Comparison of ENCODE assay signal across 8 mouse cellular contexts in genomic region chr13:68581086-68581740, GRCm38 (mm10). TPM values are rescaled to one million over a fixed set of nuclear protein-coding genes. Genes with fewer than 3 reads are reported as not detected.
DNase-seq lines count a peak whose midpoint lies in the region; ATAC-seq and TF ChIP-seq lines count a peak whose summit lies in the region.

No protein-coding gene starts in this region.

- peaks cover 49% of the 10 kb centered on the region for H3K36me3 ChIP-seq in lung, embryonic 14.5 days (ENCODE audit: insufficient read depth)
- peaks cover 33% of the 10 kb centered on the region for H3K36me3 ChIP-seq in hindbrain, embryonic 15.5 days
- peaks cover 10% of the 10 kb centered on the region; the same call in 1 of the 2 replicates for H3K36me3 ChIP-seq in midbrain, embryonic 16.5 days (ENCODE audit: control insufficient read depth, insufficient read depth, low read length)

- H3K27ac ChIP-seq in lung, embryonic 14.5 days (ENCODE audit: low read depth): peak overlapping the region; percentile 82; the same call in 1 of the 2 replicates
- no peak overlapping the region for H3K27ac ChIP-seq in bone marrow, adult 2 months (ENCODE audit: control insufficient read depth, insufficient read depth, low read depth, low read length, poor library complexity)
- H3K27ac ChIP-seq in hindbrain, embryonic 15.5 days (replicated peaks): peak overlapping the region; percentile 86
- H3K27ac ChIP-seq in midbrain, embryonic 16.5 days (ENCODE audit: low read length): peak overlapping the region; percentile 68; the same call in 1 of the 2 replicates

- H3K4me1 ChIP-seq in lung, embryonic 14.5 days (ENCODE audit: insufficient read depth): no peaks in the 10 kb centered on the region; the same call in 1 of the 2 replicates
- H3K4me1 ChIP-seq in bone marrow, adult 2 months (ENCODE audit: control insufficient read depth, insufficient read depth, low read length): no peaks in the 10 kb centered on the region
- H3K4me1 ChIP-seq in hindbrain, embryonic 15.5 days (replicated peaks): peaks cover 25% of the 10 kb centered on the region
- H3K4me1 ChIP-seq in midbrain, embryonic 16.5 days (ENCODE audit: control insufficient read depth, insufficient read depth, low read length): peaks cover 20% of the 10 kb centered on the region

- H3K9ac ChIP-seq in lung, embryonic 14.5 days: peak overlapping the region; percentile 84
- peak overlapping the region; percentile 56 for H3K9ac ChIP-seq in hindbrain, embryonic 15.5 days
- peak overlapping the region; percentile 81 for H3K9ac ChIP-seq in midbrain, embryonic 16.5 days (ENCODE audit: low read depth, low read length)

- H3K4me3 ChIP-seq in lung, embryonic 14.5 days (ENCODE audit: low read depth, low read length): peak overlapping the region; percentile 82
- peak overlapping the region; percentile 94 for H3K4me3 ChIP-seq in bone marrow, adult 2 months (replicated peaks; ENCODE audit: control insufficient read depth, low read depth, low read length)
- H3K4me3 ChIP-seq in hindbrain, embryonic 15.5 days: peak overlapping the region; percentile 88
- H3K4me3 ChIP-seq in midbrain, embryonic 16.5 days (ENCODE audit: low read depth, low read length): peak overlapping the region; percentile 86

- WGBS in lung, embryonic 14.5 days: 23% methylated on average over 14 of the region's 14 CpGs
- 22% methylated on average over 14 of the region's 14 CpGs for WGBS in bone marrow, adult 2 months
- 28% methylated on average over 14 of the region's 14 CpGs for WGBS in hindbrain, embryonic 15.5 days
- WGBS in midbrain, embryonic 16.5 days: 30% methylated on average over 14 of the region's 14 CpGs

- peak; percentile 6; the same call in 1 of the 2 replicates for ATAC-seq in lung, embryonic 14.5 days (ENCODE audit: insufficient read depth)
- peak; percentile 0; the same call in 1 of the 2 replicates for ATAC-seq in hindbrain, embryonic 15.5 days (ENCODE audit: low FRiP score, low read depth)
- 0 out of 2 replicates have a peak, but pooled peaks have one; percentile 0 for ATAC-seq in midbrain, embryonic 16.5 days

- TF ChIP-seq POLR2A in bone marrow, adult 2 months (IDR thresholded peaks at IDR 0.05; ENCODE audit: borderline replicate concordance, control insufficient read depth, low read depth, low read length): no peak

- H3K9me3 ChIP-seq in lung, embryonic 14.5 days (ENCODE audit: low read depth, low read length): no peaks in the 10 kb centered on the region
- no peaks in the 10 kb centered on the region for H3K9me3 ChIP-seq in hindbrain, embryonic 15.5 days
- no peaks in the 10 kb centered on the region for H3K9me3 ChIP-seq in midbrain, embryonic 16.5 days (replicated peaks; ENCODE audit: control insufficient read depth, low read length, poor library complexity, severe bottlenecking)

- no peaks in the 10 kb centered on the region for H3K27me3 ChIP-seq in lung, embryonic 14.5 days (ENCODE audit: insufficient read depth, low read length)
- H3K27me3 ChIP-seq in hindbrain, embryonic 15.5 days: no peaks in the 10 kb centered on the region
- H3K27me3 ChIP-seq in midbrain, embryonic 16.5 days (ENCODE audit: control insufficient read depth, insufficient read depth, low read depth, low read length): no peaks in the 10 kb centered on the region

- peak overlapping the region; percentile 84 for H3K4me2 ChIP-seq in lung, embryonic 14.5 days
- peak overlapping the region; percentile 70 for H3K4me2 ChIP-seq in hindbrain, embryonic 15.5 days
- H3K4me2 ChIP-seq in midbrain, embryonic 16.5 days (ENCODE audit: low read length): peak overlapping the region; percentile 85

- peak; percentile 39; the same call in 1 of the 2 replicates for TF ChIP-seq CTCF in lung, embryonic 14.5 days (IDR thresholded peaks at IDR 0.05; ENCODE audit: low read depth)
- no peak for TF ChIP-seq CTCF in bone marrow, adult 2 months (IDR thresholded peaks at IDR 0.05; ENCODE audit: control insufficient read depth, insufficient read depth, low read length)

- peak; percentile 22 for DNase-seq in lung, embryonic 14.5 days
- DNase-seq in lung, postnatal 10 days: no peak
- DNase-seq in spleen, postnatal 14 days (ENCODE audit: low spot score in 2 of 2): no peak
- DNase-seq in adrenal gland, adult 18-20 months (ENCODE audit: low spot score in 2 of 2): no peak
- DNase-seq in urinary bladder, postnatal 4 days (ENCODE audit: low spot score in 2 of 2): no peak

RNA-seq across cellular contexts. Expression of gene Mtrr, which starts 0.7 kb away (rescaled TPM):
- 21.6 and 23.8 TPM in 2 replicates for polyA plus RNA-seq in lung, embryonic 14.5 days (2014; fragmentation: Nextera tagmentation; extraction: Ambion mirVana)
- polyA plus RNA-seq in bone marrow, adult 2 months (2011; ENCODE audit: insufficient read depth, insufficient read length, low replicate concordance, missing spikeins): 5.0 and 5.8 TPM in 2 replicates
- 13.2 and 13.8 TPM in 2 replicates for polyA plus RNA-seq in hindbrain, embryonic 15.5 days (2015; fragmentation: Nextera tagmentation; extraction: Ambion mirVana)
- polyA plus RNA-seq in midbrain, embryonic 16.5 days (2015; fragmentation: Nextera tagmentation; extraction: Ambion mirVana): 13.3 and 14.3 TPM in 2 replicates
- 10 to 100 TPM; 14.8 to 15.5 TPM for total RNA-seq in adrenal gland, adult 18-20 months (2021)

RNA-seq across cellular contexts. Expression of gene Fastkd3, which starts 0.8 kb away (rescaled TPM):
- polyA plus RNA-seq in lung, embryonic 14.5 days (2014; fragmentation: Nextera tagmentation; extraction: Ambion mirVana): 39.1 and 41.0 TPM in 2 replicates
- 8.1 and 12.9 TPM in 2 replicates for polyA plus RNA-seq in bone marrow, adult 2 months (2011; ENCODE audit: insufficient read depth, insufficient read length, low replicate concordance, missing spikeins)
- polyA plus RNA-seq in hindbrain, embryonic 15.5 days (2015; fragmentation: Nextera tagmentation; extraction: Ambion mirVana): 20.6 and 23.0 TPM in 2 replicates
- 21.3 and 24.6 TPM in 2 replicates for polyA plus RNA-seq in midbrain, embryonic 16.5 days (2015; fragmentation: Nextera tagmentation; extraction: Ambion mirVana)
- total RNA-seq in adrenal gland, adult 18-20 months (2021): 10 to 100 TPM; 13.3 to 14.9 TPM

RNA-seq across cellular contexts. Expression of gene 1700001L19Rik, which starts 16.0 kb away (rescaled TPM):
- polyA plus RNA-seq in lung, embryonic 14.5 days (2014; fragmentation: Nextera tagmentation; extraction: Ambion mirVana): 0.65 and 0.83 TPM in 2 replicates
- not detected in 2 replicates for polyA plus RNA-seq in bone marrow, adult 2 months (2011; ENCODE audit: insufficient read depth, insufficient read length, low replicate concordance, missing spikeins)
- 8.1 and 8.7 TPM in 2 replicates for polyA plus RNA-seq in hindbrain, embryonic 15.5 days (2015; fragmentation: Nextera tagmentation; extraction: Ambion mirVana)
- polyA plus RNA-seq in midbrain, embryonic 16.5 days (2015; fragmentation: Nextera tagmentation; extraction: Ambion mirVana): 12.6 and 21.8 TPM in 2 replicates
- under 1 TPM in 1 of 2 experiments, not detected in 1; 0.20 TPM for total RNA-seq in adrenal gland, adult 18-20 months (2021)
